Mouse (Mus musculus) embryonic fibroblast, embryonic 13.5 days (primary cell): Measurements from ENCODE around the gene Ppp4r1.

Source experiments
- CTCF ChIP-seq: IDR thresholded peaks from 2 replicates; pipeline ENCODE4 v1.5.1; 2011; ENCODE audit warnings: mild to moderate bottlenecking, control low read depth, low read length, moderate library complexity, borderline replicate concordance; ENCODE audit not compliant: insufficient read depth
- POLR2A ChIP-seq: IDR thresholded peaks from 2 replicates; pipeline ENCODE4 v1.6.1; 2011; ENCODE audit warnings: low read depth, mild to moderate bottlenecking, control low read depth, low read length, moderate library complexity

DNA sequence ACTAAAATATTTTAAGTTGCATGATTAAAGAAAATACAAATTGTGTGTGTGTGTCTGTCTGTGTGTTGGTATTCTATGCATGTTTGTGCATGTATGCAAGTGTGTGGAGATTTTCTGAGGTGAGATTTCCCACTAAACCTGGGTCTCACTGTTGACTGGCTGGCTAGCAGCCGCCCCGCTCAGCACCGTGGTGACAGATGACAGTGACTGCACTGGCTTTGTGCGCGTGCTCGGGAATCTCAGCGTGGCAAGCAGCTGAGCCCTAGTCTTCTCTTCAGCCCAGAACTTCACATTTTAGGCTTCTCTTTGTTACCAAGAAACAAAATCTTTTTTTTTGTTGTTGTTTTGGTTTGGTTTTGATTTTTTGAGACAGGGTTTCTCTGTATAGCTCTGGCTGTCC lies 13.7 kb downstream of the Ppp4r1 start:
- TF ChIP-seq CTCF: no peak
- TF ChIP-seq POLR2A: no peak
